Mouse (Mus musculus) MEL (cell line): ENCODE data around the gene Vps9d1. TPM values are rescaled to one million over a fixed set of nuclear protein-coding genes. Genes with fewer than 3 reads are reported as not detected.
"Not testable (repeated sequence)": the region's sequence is repeated elsewhere in the genome, so short reads cannot be mapped to it uniquely, and the experiment has no call there.

Source experiments
- DNase-seq: peaks from one replicate; pipeline ENCODE4 v3.0.0; 2011; ENCODE audit warnings: low read depth, low spot score
- H3K27ac ChIP-seq: 2 replicates; pipeline ENCODE4 v1.5.1; 2012; ENCODE audit warnings: low read depth, mild to moderate bottlenecking, control low read depth, low read length, moderate library complexity; ENCODE audit not compliant: control insufficient read depth
- H3K27me3 ChIP-seq, 2 experiments: fragments of 150-350 bp in 1 of 2; sonication (generic) in 1 of 2; 2 replicates each; pipeline ENCODE4 v1.6.1; 2012; ENCODE audit warnings: low read length in 2 of 2, mild to moderate bottlenecking in 2 of 2, improper control_type of control experiment in 1 of 2, moderate library complexity in 1 of 2; ENCODE audit not compliant: insufficient read depth in 2 of 2, control insufficient read depth in 1 of 2
- H3K36me3 ChIP-seq, 2 experiments: 2 replicates each; pipeline ENCODE4 v1.6.1; 2012 to 2014; ENCODE audit warnings: low read length in 2 of 2, improper control_type of control experiment in 1 of 2, inconsistent platforms in 1 of 2, mild to moderate bottlenecking in 1 of 2; ENCODE audit not compliant: insufficient read depth in 2 of 2, control insufficient read depth in 1 of 2
- H3K4me1 ChIP-seq, 2 experiments: fragments of 150-350 bp in 1 of 2; sonication (generic) in 1 of 2; 2 replicates each; pipeline ENCODE4 v1.6.1; 2012; ENCODE audit warnings: low read length in 2 of 2, improper control_type of control experiment in 1 of 2, mild to moderate bottlenecking in 1 of 2; ENCODE audit not compliant: insufficient read depth in 2 of 2, control insufficient read depth in 1 of 2
- H3K4me3 ChIP-seq, 2 experiments: fragments of 150-350 bp in 1 of 2; sonication (generic) in 1 of 2; 2 replicates each; pipeline ENCODE4 v1.5.1; 2012; ENCODE audit warnings: low read depth in 2 of 2, low read length in 2 of 2, mild to moderate bottlenecking in 2 of 2, moderate library complexity in 2 of 2, control low read depth in 1 of 2, improper control_type of control experiment in 1 of 2; ENCODE audit not compliant: control insufficient read depth in 1 of 2, insufficient read depth in 1 of 2
- H3K79me2 ChIP-seq: 2 replicates; pipeline ENCODE4 v1.6.1; 2012; ENCODE audit warnings: mild to moderate bottlenecking, low read length, moderate library complexity; ENCODE audit not compliant: control insufficient read depth, poor library complexity, insufficient read depth
- H3K9ac ChIP-seq: 2 replicates; pipeline ENCODE4 v1.6.1; 2012; ENCODE audit warnings: low read depth, mild to moderate bottlenecking, control low read depth, low read length, moderate library complexity; ENCODE audit not compliant: control insufficient read depth, poor library complexity, severe bottlenecking
- H3K9me3 ChIP-seq: fragments of 150-350 bp; sonication (generic); replicated peaks from 2 replicates; pipeline ENCODE4 v1.6.1; 2012; ENCODE audit warnings: mild to moderate bottlenecking, low read length, improper control_type of control experiment, moderate library complexity; ENCODE audit not compliant: insufficient read depth
- BHLHE40 ChIP-seq: IDR thresholded peaks from 2 replicates; pipeline ENCODE4 v1.6.1; 2012; ENCODE audit warnings: low read depth, mild to moderate bottlenecking, inconsistent platforms, low read length, improper control_type of control experiment, borderline replicate concordance
- ETS1 ChIP-seq: IDR thresholded peaks from 2 replicates; pipeline ENCODE4 v1.6.1; 2012; ENCODE audit warnings: low read depth, mild to moderate bottlenecking, inconsistent platforms, low read length, improper control_type of control experiment, moderate library complexity
- GATA1 ChIP-seq: IDR thresholded peaks from 2 replicates; pipeline ENCODE4 v1.6.1; 2011; ENCODE audit warnings: low read depth, low read length, improper control_type of control experiment
- MAFK ChIP-seq: IDR thresholded peaks from 2 replicates; pipeline ENCODE4 v1.6.1; 2011; ENCODE audit warnings: low read depth, mild to moderate bottlenecking, low read length, improper control_type of control experiment, borderline replicate concordance
- MAZ ChIP-seq: IDR thresholded peaks from 2 replicates; pipeline ENCODE4 v1.6.1; 2012; ENCODE audit warnings: low read depth, mild to moderate bottlenecking, inconsistent platforms, low read length, improper control_type of control experiment
- NRF1 ChIP-seq: IDR thresholded peaks from 2 replicates; pipeline ENCODE4 v1.6.1; 2014; ENCODE audit warnings: low read depth, mild to moderate bottlenecking, inconsistent platforms, low read length, improper control_type of control experiment, moderate library complexity; ENCODE audit not compliant: poor library complexity, insufficient read depth, severe bottlenecking
- TCF12 ChIP-seq: IDR thresholded peaks from 2 replicates; pipeline ENCODE4 v1.6.1; 2014; ENCODE audit warnings: low read depth, mild to moderate bottlenecking, inconsistent platforms, low read length, improper control_type of control experiment, moderate library complexity
- UBTF ChIP-seq: IDR thresholded peaks from 2 replicates; pipeline ENCODE4 v1.6.1; 2012; ENCODE audit warnings: low read depth, mild to moderate bottlenecking, inconsistent platforms, low read length, improper control_type of control experiment, moderate library complexity, borderline replicate concordance; ENCODE audit not compliant: insufficient read depth
- USF2 ChIP-seq, 2 experiments: IDR thresholded peaks; 2 replicates each; pipeline ENCODE4 v1.6.1; 2011 to 2012; ENCODE audit warnings: improper control_type of control experiment in 2 of 2, low read length in 2 of 2, borderline replicate concordance in 1 of 2, inconsistent platforms in 1 of 2, low read depth in 1 of 2, mild to moderate bottlenecking in 1 of 2; ENCODE audit not compliant: insufficient read depth in 1 of 2
- polyA plus RNA-seq, 2 experiments: library from polyadenylated mRNA; stranded (reverse) in 1 of 2; unstranded in 1 of 2; fragments of >175 nt in 1 of 2; fragments of >200 nt in 1 of 2; gene quantifications; 2 replicates each; pipeline versions ENCODE4 v1.2.1 to v1.2.4; 2012; ENCODE audit warnings: low replicate concordance in 2 of 2, low read depth in 1 of 2; ENCODE audit not compliant: insufficient read length in 2 of 2, insufficient read depth in 1 of 2, missing spikeins in 1 of 2
- total RNA-seq: library from RNA; depleted of rRNA; stranded (reverse); fragments of 300-350 nt; gene quantifications from 2 replicates; pipeline ENCODE4 v1.2.3, GENCODE M21; 2012; rRNA removed

Vps9d1 gene
- total and polyA plus RNA-seq, 3 experiments: 4.4 to 12.2 TPM; not detected in 1

DNA sequence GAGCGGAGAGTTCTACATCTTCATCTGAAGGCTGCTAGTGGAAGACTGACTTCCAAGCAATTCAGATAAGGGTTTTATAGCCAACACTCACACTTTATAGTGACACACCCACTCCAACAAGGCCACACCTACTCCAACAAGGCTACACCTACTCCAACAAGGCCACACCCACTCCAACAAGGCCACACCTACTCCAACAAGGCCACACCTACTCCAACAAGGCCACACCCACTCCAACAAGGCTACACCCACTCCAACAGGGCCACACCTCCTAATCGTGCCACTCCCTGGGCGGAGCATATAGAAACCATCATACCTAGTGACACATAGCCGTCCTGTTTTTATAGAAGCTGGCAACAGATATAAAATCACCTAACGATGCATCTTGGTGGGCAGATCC is 57.1 kb downstream of the Vps9d1 start:
- H3K27ac ChIP-seq: not testable (repeated sequence)

DNA sequence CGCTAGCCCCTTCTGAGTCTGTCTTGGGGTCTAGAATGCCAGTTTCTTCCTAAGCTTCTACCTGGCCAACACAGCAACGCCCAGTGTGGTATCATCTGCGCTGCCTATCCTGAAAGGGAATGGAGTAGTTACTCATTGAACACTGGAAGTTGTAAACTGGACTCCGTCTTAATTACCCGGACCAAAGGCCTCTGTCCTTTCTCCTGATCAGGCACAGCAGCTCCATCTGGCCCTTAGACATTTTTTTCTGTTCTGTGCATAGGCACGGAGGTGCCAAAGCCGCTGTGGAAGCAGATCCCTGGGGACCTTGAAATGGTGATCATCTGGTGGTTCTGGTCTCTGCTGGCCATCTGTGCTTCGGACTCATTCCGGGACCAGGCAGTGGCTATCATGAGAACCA is 60.4 kb downstream of the Vps9d1 start:
- Histone ChIP-seq H3K36me3 (peaks cover 0 to 11% of the 10 kb centered on the region in 2 experiments; a peak in 2 of 4 replicates), H3K27me3 (no peaks in the 10 kb centered on the region), H3K4me1 (peaks cover 3 to 20% of the 10 kb centered on the region in 2 experiments), H3K27ac (no peak overlapping the region), H3K79me2 (no peaks in the 10 kb centered on the region), H3K9me3 (no peaks in the 10 kb centered on the region)
- DNase-seq: no peak
- TF ChIP-seq MAFK (no peak), TCF12 (no peak), MAZ (no peak), BHLHE40 (no peak), USF2 (IDR thresholded peaks at IDR 0.05; ENCODE audit: borderline replicate concordance in 1 of 2, insufficient read depth in 1 of 2, low read depth in 1 of 2, low read length in 2 of 2) (no peak), ETS1 (no peak), UBTF (no peak), NRF1 (no peak)
- TF ChIP-seq, all 39 proteins: peak for 0
- H3K9ac ChIP-seq: no peak overlapping the region
- no peak overlapping the region for H3K4me3 ChIP-seq

More for the DNA sequence above, 57.1 kb downstream of the Vps9d1 start:
- not testable (repeated sequence) for H3K9me3 ChIP-seq, H3K9ac ChIP-seq, H3K36me3 ChIP-seq
- peak overlapping the region in 1 of 2 experiments; percentile 66; a peak in 2 of 4 replicates for H3K4me3 ChIP-seq
- TF ChIP-seq GATA1: peak; percentile 39; the same call in 1 of the 2 replicates
- TF ChIP-seq, all 39 proteins: peak for 1; not testable (repeated sequence) for 38
- DNase-seq: peak; percentile 79
- H3K27me3 ChIP-seq, H3K4me1 ChIP-seq, H3K79me2 ChIP-seq: not testable (repeated sequence)

Other genes with a start within 250 kb of the Vps9d1 start
- 49.2 and 57.8 TPM in 2 replicates for gene Ankrd11, start 212.1 kb downstream of the Vps9d1 start, total RNA-seq
- 100 to 1,000 TPM in 1 of 2 experiments, 10 to 100 TPM in 1; 87.7 to 235 TPM for gene Ankrd11, start 212.1 kb downstream of the Vps9d1 start, polyA plus RNA-seq
- gene Spg7, start 191.4 kb downstream of the Vps9d1 start, total RNA-seq: 28.9 and 32.0 TPM in 2 replicates
- 10 to 100 TPM in 1 of 2 experiments, not detected in 1; 36.0 TPM for gene Spg7, start 191.4 kb downstream of the Vps9d1 start, polyA plus RNA-seq
- gene Rpl13, start 152.0 kb downstream of the Vps9d1 start, total RNA-seq: 2,918 and 3,113 TPM in 2 replicates
- gene Rpl13, start 152.0 kb downstream of the Vps9d1 start, polyA plus RNA-seq: 1,000 to 10,000 TPM in 1 of 2 experiments, not detected in 1; 1,306 TPM
- gene Cpne7, start 137.0 kb downstream of the Vps9d1 start, total RNA-seq: 2.2 and 3.5 TPM in 2 replicates
- gene Cpne7, start 137.0 kb downstream of the Vps9d1 start, polyA plus RNA-seq: 1 to 10 TPM in 1 of 2 experiments, not detected in 1; 4.5 TPM
- gene Sult5a1, start 96.0 kb downstream of the Vps9d1 start, total RNA-seq: 0.15 TPM in 1 of 2 replicates, not detected in the other
- not detected for gene Sult5a1, start 96.0 kb downstream of the Vps9d1 start, polyA plus RNA-seq
- gene Dpep1, start 68.1 kb downstream of the Vps9d1 start, total RNA-seq: not detected in 2 replicates
- not detected for gene Dpep1, start 68.1 kb downstream of the Vps9d1 start, polyA plus RNA-seq
- gene Chmp1a, start 41.6 kb downstream of the Vps9d1 start, total RNA-seq: 68.6 and 80.5 TPM in 2 replicates
- 10 to 100 TPM in 1 of 2 experiments, not detected in 1; 85.7 TPM for gene Chmp1a, start 41.6 kb downstream of the Vps9d1 start, polyA plus RNA-seq
- 0.98 and 1.2 TPM in 2 replicates for gene Spata33, start 41.5 kb downstream of the Vps9d1 start, total RNA-seq
- gene Spata33, start 41.5 kb downstream of the Vps9d1 start, polyA plus RNA-seq: 1 to 10 TPM in 1 of 2 experiments, not detected in 1; 1.4 TPM
- gene Cdk10, start 29.5 kb downstream of the Vps9d1 start, total RNA-seq: 23.2 and 28.0 TPM in 2 replicates
- 10 to 100 TPM in 1 of 2 experiments, not detected in 1; 43.8 TPM for gene Cdk10, start 29.5 kb downstream of the Vps9d1 start, polyA plus RNA-seq
- gene Spata2l, start 18.1 kb downstream of the Vps9d1 start, total RNA-seq: 1.2 and 1.9 TPM in 2 replicates
- 1 to 10 TPM in 1 of 2 experiments, not detected in 1; 3.1 TPM for gene Spata2l, start 18.1 kb downstream of the Vps9d1 start, polyA plus RNA-seq
- 11.8 and 16.0 TPM in 2 replicates for gene Zfp276, start 153 bp downstream of the Vps9d1 start, total RNA-seq
- 10 to 100 TPM in 1 of 2 experiments, not detected in 1; 19.2 TPM for gene Zfp276, start 153 bp downstream of the Vps9d1 start, polyA plus RNA-seq
- gene Fanca, start 64.2 kb upstream of the Vps9d1 start, total RNA-seq: 22.9 and 32.2 TPM in 2 replicates
- gene Fanca, start 64.2 kb upstream of the Vps9d1 start, polyA plus RNA-seq: 10 to 100 TPM in 1 of 2 experiments, not detected in 1; 75.9 TPM
- 1.1 and 2.8 TPM in 2 replicates for gene Spire2, start 78.4 kb upstream of the Vps9d1 start, total RNA-seq
- gene Spire2, start 78.4 kb upstream of the Vps9d1 start, polyA plus RNA-seq: 1 to 10 TPM in 1 of 2 experiments, not detected in 1; 5.4 TPM
- gene Tcf25, start 119.4 kb upstream of the Vps9d1 start, total RNA-seq: 107 TPM in 2 replicates
- 100 to 1,000 TPM in 1 of 2 experiments, not detected in 1; 327 TPM for gene Tcf25, start 119.4 kb upstream of the Vps9d1 start, polyA plus RNA-seq
- 0.31 and 0.36 TPM in 2 replicates for gene Mc1r, start 152.8 kb upstream of the Vps9d1 start, total RNA-seq
- under 1 TPM in 1 of 2 experiments, not detected in 1; 0.45 TPM for gene Mc1r, start 152.8 kb upstream of the Vps9d1 start, polyA plus RNA-seq
- 0.69 TPM in 2 replicates for gene Tubb3, start 157.1 kb upstream of the Vps9d1 start, total RNA-seq
- 1 to 10 TPM in 1 of 2 experiments, not detected in 1; 1.4 TPM for gene Tubb3, start 157.1 kb upstream of the Vps9d1 start, polyA plus RNA-seq
- gene Def8, start 169.2 kb upstream of the Vps9d1 start, total RNA-seq: 23.8 and 26.0 TPM in 2 replicates
- 10 to 100 TPM in 1 of 2 experiments, not detected in 1; 34.0 TPM for gene Def8, start 169.2 kb upstream of the Vps9d1 start, polyA plus RNA-seq
- 27.5 and 31.0 TPM in 2 replicates for gene Afg3l1, start 223.6 kb upstream of the Vps9d1 start, total RNA-seq
- gene Afg3l1, start 223.6 kb upstream of the Vps9d1 start, polyA plus RNA-seq: 10 to 100 TPM in 1 of 2 experiments, not detected in 1; 68.4 TPM